Mouse (Mus musculus) spleen, postnatal 36 days (tissue): ENCODE measurements around the gene Gm11172.
"Not testable (repeated sequence)": the region's sequence is repeated elsewhere in the genome, so short reads cannot be mapped to it uniquely, and the experiment has no call there.

Experiments used
- DNase-seq, 2 experiments: peaks; one replicate each; pipeline ENCODE4 v3.0.0; 2022; ENCODE audit warnings: low spot score in 2 of 2, mixed read lengths in 1 of 2

Gene Gm11172

GRCm38 (mm10) chr16:10785371-10786231 is 27.1 kb upstream of the Gm11172 start, which contains the start of gene Socs1:
Socs1 (minus strand) TSS chr16:10785536.
- DNase-seq = peak; percentile 87 to 90

DNA sequence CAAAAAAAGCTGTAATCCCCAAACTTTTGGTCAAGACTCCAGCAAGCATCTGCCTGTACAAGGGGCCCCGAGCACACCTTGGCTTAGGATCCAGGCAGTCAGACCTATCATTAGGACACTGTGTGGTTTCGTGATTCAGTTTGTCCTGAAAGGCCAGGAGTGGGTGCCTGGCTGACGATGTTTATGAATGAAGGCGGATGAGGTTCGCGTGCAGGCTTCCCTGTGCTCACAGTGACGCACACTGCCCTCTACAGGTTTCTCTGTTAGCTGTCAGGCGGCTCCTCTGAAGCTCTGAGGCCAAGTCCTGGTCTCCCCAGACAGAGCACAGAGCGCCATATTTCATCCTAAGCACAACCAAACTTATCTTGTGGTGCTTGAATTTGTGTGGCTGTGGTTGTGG is 26.4 kb upstream of the Gm11172 start:
- DNase-seq = peak; percentile 83 to 87

DNA sequence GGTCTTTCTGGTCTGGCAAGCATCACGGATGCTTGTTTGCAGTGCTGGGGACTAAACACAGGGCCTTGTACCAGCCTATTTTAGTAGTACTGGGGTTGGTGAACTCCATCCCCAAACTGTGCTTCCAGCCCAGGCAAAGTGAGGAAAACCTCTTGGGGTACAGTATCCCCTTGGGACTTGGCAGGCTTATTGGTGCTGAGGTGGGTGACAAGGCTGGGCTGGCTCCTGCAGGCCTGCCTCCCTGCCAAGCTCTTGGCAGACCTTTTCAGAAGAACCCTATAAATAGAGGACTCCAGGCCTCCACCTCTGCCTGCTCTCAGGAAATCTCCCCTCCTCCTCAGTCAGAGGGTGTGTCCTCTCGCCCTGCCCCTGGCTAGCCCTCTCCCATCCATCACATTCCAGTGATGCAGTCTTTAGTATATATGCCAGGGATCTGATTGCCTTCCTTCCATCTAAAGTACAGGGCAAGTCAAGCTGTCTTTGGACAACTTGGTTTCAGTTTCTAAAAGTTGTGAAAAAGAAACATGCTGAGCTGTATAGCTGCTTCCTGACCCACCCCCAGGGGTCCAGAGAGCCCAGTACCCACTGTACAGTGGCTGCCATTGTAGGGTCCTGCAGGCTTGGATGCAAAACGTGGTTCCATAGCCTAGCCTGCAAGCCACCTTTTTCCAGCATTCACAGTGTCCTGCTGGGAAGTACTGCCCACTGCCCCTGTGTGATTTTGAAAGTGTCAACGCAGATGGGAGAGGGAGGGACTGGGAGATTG is 25.8 kb upstream of the Gm11172 start:
- DNase-seq = no peak

DNA sequence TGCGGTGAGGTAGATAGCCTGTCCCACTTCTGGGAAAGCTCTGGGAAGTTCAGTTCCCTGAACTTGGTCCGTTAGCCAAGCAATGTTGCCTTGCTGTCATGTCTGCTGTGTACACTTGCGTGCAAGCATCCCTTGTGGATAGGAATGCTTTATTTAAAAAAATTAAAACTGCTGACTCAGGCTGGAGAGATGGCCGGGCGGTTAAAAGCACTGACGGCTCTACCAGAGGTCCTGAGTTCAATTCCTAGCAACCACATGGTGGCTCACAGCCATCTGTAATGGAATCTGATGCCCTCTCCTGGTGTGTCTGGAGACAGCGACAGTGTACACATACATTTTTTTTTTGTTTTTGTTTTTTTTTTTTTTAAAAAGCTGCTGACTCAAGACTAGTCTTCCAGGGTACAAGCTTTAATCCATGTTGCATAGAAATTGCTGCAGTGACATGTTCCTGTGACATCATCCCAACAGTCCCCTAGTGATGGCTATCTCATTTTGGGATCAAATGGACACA is 25.1 kb upstream of the Gm11172 start:
- DNase-seq = no peak

GRCm38 (mm10) chr16:10788271-10788670 is 24.4 kb upstream of the Gm11172 start, which contains the start of gene Tnp2:
Tnp2 (minus strand) TSS chr16:10788660.
- DNase-seq = peak; percentile 29 to 40

DNA sequence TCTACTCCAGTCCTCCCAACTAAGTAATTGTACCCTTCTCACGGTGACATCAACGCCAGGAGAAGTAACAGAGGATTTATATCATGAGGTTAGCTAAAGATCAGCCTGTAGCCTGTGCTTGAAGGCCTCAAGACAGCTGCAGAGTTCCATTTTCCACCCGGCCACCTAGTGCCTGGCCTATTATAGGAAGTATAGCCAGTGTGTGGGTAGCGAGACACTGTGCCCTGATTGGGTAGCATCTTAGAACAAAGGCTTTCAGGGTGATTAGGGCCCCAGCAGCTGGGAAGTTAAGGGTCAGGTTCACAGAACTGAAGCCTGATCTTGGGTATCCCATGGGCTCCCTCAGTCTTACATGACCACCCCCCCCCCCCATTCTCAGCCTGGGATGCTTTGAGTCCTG is 23.8 kb upstream of the Gm11172 start:
- DNase-seq = no peak

GRCm38 (mm10) chr16:10790702-10791101 is 22.0 kb upstream of the Gm11172 start, which contains the start of gene Prm3:
Prm3 (minus strand) TSS chr16:10790914.
- DNase-seq = no peak

DNA sequence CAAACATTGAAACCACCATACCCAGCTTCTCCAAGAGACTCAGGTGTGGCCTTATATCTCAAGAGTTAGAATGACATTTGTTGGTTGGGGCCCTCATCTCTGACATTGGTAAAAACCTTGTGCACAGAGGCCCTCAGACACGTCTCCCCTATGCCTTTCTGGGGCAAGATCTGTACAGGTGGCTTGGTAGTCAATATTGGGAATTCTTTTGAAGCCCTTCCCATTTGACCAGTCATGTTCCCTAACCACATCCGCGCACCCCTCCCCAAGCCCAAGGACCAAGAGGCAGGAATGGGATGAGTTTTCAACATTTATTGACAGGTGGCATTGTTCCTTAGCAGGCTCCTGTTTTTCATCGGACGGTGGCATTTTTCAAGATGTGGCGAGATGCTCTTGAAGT is 16.7 kb upstream of the Gm11172 start, which contains the start of gene Prm2:
Gene Prm2, minus strand, starts transcription at position 101 of the 400 bp plus-strand sequence.
- DNase-seq = no peak

GRCm38 (mm10) chr16:10802420-10802819 is 10.3 kb upstream of the Gm11172 start:
- not testable (repeated sequence) for DNase-seq

- DNase-seq = peak; percentile 64 to 67
Measured at GRCm38 (mm10) chr16:10805789-10806527, 6.8 kb upstream of the Gm11172 start, which contains the start of gene Prm1. Prm1 (minus strand) TSS chr16:10805839.

- DNase-seq = no peak
Measured at GRCm38 (mm10) chr16:10810376-10810775, 2.3 kb upstream of the Gm11172 start.

DNA sequence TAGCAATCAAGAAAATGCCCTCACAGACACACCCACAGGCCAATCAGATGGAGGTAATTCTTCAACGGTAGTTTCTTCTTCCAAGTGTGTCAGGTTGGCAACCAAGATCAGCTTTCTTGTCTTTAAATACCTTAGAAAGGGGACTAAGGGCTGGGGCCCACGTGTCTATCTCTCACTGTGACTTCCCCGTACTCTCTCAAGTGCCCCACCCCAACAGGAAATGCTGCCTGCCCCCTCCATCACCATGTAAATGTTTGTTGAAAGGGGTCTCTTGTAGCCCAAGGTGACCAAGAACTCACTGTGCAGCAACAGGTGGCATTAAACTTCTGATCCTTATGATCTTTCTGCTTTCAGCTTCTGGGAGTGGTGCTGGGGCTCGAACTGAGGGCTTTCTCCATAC is 1.0 kb downstream of the Gm11172 start:
- DNase-seq = no peak

GRCm38 (mm10) chr16:10814864-10815263 is 2.1 kb downstream of the Gm11172 start:
- no peak for DNase-seq

GRCm38 (mm10) chr16:10818579-10819135 is 5.9 kb downstream of the Gm11172 start:
- no peak for DNase-seq

GRCm38 (mm10) chr16:10819966-10820365 is 7.3 kb downstream of the Gm11172 start:
- no peak for DNase-seq

- no peak for DNase-seq
Measured at GRCm38 (mm10) chr16:10821387-10821786, 8.7 kb downstream of the Gm11172 start.

DNA sequence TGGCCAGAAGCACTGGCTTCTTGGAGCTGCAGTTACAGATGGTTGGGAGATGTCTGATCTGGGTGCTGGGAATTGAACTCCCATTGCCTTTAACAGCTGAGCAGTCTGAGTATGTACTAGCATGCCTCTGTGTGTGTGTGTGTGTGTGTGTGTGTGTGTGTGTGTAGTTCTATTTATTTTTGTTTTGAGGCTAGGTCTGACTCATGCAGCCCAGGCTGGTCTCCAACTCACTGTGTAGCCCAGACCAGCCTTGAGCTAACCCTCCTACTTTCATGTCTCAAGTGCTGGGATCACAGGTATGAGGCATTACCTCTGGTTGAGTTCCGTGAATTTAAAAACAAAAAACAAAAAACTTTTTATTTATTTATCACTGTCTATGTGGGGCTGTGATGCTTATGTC is 11.8 kb downstream of the Gm11172 start:
- DNase-seq = no peak

GRCm38 (mm10) chr16:10825840-10826239 is 13.1 kb downstream of the Gm11172 start:
- no peak for DNase-seq

- no peak for DNase-seq
Measured at GRCm38 (mm10) chr16:10827269-10827668, 14.6 kb downstream of the Gm11172 start.

GRCm38 (mm10) chr16:10827766-10828460 is 15.2 kb downstream of the Gm11172 start:
- no peak for DNase-seq

GRCm38 (mm10) chr16:10828461-10828805 is 15.7 kb downstream of the Gm11172 start:
- DNase-seq = no peak
